Mouse (Mus musculus): ENCODE data around the gene Xrcc3.

Gene Xrcc3

DNA sequence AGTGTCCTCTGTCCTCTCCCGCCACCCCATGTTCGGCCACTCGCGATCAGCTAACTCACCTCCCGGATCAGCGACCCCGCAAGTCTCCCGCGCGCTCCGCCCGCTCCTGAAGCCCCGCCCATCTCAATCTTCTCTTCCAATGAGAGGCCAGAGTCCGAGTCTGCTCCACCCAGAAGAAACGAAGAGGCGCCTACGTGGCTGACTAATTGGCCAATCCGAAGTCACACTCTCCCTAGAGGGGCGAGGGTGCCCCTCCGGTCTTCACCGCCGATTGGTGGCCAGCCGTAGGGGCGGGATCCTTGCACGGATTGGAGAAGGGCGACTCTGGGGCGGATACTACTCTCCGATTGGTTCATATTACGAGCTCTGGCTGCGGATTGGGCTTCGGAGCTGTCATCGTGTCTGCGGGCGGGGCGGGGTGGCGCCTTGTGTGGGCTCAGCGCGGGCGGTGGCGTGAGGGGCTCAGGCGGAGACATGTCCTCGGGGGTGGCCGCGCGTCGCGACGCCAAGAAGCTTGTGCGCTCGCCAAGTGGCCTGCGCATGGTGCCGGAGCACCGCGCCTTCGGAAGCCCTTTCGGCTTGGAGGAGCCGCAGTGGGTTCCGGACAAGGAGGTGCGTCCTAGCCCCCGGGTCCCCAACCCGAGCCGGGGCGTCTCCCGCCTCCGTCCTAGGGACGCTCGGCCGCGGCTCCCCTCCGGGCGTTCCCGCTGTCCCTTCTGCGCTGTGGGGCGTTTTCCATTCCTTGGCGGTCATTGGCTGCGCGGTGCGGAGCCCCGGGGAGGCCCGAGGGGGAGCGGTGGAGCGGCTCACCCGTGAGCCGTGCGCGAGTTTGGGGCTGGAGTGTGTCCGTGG, at the start of gene Xrcc3, which contains the start of gene Zfyve21:
TSS of gene Xrcc3 (minus strand) at position 108 of the 852 bp plus-strand sequence.
TSS of gene Zfyve21 (plus strand) at position 405 of the 852 bp plus-strand sequence.
- DNase-seq (ENCODE audit: low read depth, low spot score) = peak; percentile 98

DNA sequence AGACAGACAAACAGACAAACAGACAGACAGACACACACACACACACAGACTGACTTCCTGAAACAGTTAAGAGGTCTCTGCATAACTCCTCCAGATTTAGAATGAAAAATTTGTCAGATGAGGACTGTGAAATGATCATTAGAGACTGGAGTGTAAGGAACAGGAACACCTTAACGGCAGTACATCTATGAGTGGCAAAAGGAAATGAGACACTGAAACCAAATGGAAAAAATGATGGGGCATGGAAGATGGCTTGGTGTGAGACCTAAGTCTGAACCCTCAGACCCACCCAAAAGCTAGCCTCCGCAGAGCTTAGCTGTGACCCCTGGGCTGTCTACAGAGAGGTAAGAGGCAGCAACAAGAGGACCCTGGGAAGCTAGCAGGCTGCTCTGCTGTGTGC, 41.8 kb upstream of the Xrcc3 start:
- no peak for DNase-seq (ENCODE audit: low read depth, low spot score)

DNA sequence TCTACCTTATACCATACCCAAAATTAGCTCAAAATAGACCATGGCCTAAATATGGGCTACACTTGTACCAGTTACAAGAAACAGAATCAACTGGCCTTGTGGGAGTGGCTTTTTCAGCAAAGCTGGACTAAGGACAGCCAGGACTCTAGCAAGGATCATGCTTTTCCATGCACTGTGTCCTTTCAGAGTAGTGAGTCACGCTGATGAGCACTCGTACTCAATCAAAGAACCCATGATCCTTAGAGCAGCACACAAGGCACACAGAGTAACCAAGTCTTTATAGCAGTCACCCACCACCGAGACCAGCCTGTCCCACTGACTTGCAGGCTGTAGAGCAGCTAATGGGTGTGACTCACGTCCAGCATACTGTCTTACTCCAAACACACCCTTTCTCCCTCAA, 39.9 kb upstream of the Xrcc3 start:
- no peak for DNase-seq (ENCODE audit: low read depth, low spot score)

DNA sequence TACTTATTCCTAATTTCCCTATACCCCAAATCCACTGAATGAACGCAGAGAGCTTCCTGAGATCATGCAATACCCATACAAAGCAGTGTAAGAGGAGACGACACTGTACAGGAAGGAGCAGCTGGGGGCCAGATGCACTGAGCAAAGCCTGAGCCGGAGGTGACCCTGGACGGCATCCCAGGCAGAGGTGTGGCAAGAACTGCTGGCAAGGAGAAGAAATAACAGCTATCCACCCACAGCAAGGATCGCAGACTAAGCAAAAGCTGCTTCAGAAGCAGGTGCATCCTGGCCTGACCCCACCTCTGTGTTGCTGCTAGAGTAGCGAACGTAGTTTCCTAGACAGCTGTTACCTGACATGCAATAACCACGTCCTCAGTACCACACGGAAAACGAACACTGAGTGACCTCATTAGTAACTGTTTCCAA, 39.4 kb upstream of the Xrcc3 start:
- DNase-seq (ENCODE audit: low read depth, low spot score) = peak; percentile 38

DNA sequence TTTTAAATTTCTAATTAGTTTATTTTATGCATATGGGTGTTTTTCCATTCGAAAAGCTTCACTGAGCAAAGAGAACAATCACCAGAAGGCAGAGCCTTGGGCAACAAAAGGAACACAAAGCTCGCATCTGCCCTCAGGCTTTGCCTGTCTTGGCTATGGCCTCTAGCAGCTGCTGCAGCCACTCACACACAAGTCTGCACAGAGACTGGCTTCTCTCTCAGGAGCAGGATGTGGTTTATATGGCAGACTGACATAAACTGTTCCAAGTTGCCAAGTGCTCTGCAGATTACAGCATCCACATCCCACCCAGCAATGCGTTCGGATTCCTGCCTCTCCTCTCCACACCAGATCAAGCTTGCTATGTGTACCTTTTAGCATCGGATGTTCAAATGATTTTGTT, 38.1 kb upstream of the Xrcc3 start:
- peak; percentile 28 for DNase-seq (ENCODE audit: low read depth, low spot score)

DNA sequence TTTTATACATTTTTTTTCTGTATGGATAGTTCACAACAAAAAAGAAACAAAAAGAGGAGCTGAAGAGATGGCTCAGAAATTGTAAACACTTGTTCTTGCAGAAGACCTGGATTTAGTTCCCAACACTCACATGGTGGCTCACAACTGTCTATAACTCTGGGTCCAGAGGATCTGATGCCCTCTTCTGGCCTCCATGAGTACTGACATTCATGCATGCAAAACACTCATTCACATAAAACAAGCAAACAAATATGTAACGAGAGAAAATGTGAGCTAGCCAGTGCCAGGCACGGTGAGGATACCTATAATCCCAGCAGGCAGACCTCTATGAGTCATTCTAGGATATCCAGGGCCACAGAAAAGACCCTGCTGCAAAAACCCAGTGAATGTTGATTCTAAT, 37.6 kb upstream of the Xrcc3 start:
- peak; percentile 42 for DNase-seq (ENCODE audit: low read depth, low spot score)

DNA sequence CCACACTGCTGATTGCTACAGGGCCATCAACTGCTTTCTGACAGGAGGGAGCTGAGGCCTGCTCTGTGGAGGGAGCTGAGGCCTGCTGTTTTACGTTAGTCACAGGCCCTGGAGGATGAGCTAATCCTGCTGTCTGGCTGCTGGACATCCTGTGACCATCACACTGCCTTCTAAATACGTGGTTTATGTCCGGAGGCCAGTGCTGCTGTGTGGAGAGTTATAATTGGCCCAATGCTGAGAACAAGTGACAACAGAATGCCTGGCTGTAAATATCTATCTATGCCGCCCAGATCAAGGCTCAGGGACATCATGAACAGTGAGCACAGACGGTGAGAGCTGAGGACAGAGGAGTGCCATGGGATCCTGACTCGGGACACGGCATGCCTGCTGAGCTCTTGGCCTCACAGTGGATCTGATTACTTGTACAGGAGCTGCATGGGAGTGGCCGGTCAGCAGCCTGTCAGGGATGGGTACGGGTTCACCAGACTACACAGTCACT, 34.7 kb upstream of the Xrcc3 start:
- no peak for DNase-seq (ENCODE audit: low read depth, low spot score)

DNA sequence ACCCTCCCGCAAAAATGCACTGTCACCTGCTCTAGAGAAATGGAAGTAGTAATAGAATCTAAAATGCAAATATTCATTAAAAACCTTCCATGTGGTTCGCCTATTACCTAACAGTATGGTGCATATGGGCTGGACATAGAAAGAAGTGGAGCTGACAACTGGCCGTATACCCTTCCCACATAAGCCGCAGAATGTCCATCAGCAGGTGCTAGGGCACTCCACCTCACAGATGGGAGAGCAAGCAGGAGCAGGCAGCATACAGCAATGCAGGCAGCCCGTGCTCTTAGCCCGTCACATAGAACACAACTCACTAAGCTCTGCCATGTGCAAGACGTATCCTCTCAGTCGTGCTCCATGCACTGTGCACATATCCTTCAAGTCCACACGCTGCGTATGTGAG, 33.1 kb upstream of the Xrcc3 start:
- DNase-seq (ENCODE audit: low read depth, low spot score) = no peak

DNA sequence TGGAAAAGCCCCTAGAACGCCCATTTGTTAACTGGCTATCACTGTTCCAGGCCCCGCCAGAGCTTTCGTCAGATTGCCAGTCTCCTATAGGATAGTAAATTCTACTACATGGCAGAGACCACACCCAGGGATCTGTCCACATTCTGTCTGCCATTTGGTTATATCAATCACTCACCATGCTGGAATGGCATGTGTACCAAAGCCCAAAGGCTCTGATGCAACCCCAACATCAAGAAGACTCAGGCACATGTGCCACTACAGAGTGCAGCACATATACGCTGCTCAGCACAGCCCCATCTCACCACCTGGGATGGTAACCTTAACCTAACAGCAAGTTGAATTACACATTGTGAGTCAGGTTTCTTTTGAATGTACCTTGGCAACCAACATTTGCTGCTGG, 32.3 kb upstream of the Xrcc3 start:
- DNase-seq (ENCODE audit: low read depth, low spot score) = no peak

DNA sequence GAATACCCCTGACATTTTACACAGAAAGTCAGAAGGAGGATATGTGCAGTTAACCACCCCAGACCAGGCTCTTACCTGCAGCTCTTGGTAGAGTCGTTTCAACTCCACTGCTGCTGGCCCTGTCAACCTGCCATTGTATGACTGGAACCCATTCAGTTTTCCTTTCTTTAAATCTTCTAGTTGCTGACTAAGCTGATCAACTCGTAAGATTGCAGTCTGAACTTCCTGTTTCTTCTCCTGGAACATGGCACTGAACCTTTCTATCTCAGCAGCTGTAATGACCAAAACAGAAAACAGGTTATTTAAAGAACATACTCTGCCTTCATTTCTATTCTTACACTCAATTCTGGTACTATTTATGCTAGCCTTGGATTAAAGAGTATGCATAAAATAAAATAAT, 29.8 kb upstream of the Xrcc3 start:
- DNase-seq (ENCODE audit: low read depth, low spot score) = no peak

DNA sequence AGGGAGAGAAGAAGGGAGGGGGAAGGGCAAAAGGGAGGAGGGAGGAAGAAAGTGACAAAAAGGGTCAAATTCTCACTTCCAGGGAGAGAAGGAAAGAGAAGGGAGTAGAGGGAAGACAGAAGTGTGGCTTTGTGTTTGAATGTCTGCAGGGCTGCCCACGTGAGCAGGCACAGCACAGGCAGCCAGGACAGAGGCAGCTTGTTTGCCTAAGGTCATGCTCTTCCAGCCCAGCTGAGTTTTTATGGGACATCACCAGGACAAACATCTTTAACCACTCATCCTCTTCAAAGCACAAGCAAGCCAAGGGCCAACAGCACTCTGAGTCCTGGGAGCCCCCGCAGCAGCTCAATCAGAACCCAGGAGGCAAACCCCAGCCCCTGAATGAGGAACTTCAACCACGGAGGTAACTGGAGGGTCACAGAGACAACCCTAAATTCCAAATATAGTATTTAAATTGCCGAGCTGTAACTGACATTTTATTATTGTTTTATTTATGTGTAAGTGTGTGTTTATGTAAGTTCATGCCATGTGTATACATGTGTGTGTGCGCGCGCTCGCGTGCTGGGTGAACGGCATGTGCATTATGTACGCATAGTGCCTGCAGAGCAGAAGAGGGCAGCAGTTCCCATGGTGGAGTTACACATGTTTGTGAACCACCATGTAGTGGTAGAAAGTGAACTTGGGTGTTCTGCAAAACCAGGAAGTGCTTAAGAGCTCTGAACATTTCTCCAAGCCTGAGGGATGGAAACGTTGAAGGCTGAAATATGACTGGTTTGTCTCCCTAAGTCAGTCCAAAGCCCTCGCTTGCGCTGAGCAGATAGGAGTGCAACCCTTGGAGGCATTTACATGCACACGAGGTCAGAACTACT, 29.1 kb upstream of the Xrcc3 start:
- no peak for DNase-seq (ENCODE audit: low read depth, low spot score)

DNA sequence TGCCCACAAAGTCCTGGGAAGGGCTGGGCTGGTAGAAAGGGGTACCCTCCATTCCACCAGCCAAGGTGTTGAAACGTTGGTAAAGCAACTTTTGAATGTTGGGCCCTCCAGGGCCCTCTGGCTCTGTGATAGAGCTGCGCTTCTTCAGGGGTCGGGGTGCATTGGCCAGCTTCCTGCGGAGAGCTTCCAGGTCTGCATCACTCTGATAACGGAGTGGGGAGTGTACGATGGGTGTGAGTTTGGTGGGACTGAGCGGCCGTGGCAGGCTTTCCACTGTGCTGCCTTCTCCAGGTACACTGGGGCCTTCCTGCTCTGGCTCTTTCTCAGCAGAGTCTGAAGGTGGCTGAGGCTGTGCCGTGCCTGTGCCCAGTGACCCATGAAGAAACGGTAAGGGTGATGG, 19.8 kb upstream of the Xrcc3 start:
- no peak for DNase-seq (ENCODE audit: low read depth, low spot score)

DNA sequence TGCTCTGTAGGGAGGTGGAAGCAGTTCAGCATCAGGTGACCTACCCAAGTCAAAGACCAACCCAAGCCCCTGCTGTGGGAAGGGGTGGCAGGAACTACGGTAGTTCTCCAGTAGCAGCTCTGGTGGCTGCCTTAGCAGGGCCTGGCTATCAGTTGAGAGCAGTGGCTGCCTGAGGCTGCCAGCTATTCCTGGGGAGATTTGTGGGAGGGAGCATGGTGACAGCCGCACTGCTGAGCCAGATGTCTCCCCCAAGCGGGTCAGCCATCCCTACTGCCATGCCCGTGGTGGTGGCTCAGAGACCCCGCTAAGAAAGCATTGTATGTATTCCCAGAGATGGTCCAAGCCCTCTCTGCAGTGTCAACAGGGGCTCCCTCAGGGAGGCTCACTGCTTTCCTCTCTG, 19.0 kb upstream of the Xrcc3 start:
- DNase-seq (ENCODE audit: low read depth, low spot score) = no peak

DNA sequence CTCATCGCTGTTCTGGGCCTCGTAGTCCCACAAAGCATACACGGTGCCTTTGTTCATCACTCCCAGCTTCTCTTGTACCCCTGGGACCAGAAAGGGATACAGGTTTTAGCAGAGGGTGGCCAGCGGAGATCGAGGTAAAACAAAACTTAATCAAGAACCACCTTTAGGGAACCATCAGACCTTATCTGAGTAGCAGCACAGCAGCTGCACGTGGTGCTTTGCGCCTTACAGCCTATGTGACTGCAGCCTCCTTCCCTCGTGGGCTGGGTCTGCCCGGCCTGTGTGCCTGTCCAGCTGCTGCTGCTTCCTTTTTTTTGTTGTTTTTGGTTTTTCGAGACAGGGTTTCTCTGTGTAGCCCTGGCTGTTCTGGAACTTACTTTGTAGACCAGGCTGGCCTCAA, 16.7 kb upstream of the Xrcc3 start:
- no peak for DNase-seq (ENCODE audit: low read depth, low spot score)

DNA sequence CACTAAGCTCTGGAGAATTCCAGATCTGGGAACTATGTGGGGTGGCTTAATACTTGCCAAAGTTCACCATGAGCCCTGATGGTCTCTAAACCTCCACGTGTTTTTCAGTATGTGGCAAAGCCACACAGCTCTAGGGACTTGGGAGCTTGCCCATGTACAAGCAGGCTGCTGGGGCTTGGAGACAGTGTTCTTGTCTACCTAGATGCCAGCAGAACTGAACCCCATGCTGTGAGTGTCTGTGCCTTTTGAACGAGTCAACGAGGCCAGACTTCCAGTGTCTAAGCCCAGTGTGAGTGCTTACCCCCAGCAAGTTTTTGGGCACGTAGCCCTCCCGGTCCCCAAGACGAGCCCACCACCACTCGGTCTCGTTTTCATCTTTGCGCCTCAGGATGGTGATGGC, 16.3 kb upstream of the Xrcc3 start:
- no peak for DNase-seq (ENCODE audit: low read depth, low spot score)

DNA sequence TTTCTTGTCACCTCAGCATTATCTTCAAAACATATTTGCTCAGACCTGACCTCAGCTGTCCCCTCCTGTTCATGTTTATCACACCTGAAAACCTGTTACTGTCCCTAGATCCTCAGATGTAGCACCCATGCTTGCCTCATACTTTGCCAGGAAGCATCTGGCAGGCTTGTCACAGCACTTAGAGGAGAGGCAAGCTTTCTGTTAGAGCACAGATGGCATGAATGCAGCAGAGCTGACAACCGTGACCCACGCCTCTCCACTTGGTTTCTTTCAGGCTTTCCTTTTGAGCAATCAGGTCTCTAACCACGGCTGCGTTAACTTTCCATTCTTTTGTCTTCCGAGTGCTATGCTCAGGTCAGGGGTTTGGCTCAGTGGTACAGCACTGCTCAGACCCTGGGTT, 15.8 kb upstream of the Xrcc3 start:
- no peak for DNase-seq (ENCODE audit: low read depth, low spot score)

DNA sequence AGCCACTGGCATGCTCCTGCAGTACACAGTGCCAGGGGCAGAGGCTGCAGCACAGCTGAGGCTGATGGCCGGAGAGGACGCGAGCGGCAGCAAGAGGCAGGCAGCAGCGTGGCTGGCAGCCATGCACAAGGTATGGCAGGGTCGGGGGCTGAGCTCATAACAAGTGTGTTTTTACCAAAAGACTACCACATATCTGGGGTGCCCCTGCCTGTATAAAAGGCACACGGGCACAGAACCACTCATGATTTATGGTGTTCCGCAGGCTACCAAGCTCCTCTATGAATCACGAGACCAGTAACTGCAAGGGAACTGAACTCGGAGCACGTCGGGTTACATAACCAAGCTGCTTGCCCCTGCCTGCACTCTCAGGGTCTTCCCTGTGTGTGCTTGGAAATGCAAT, 13.9 kb upstream of the Xrcc3 start:
- DNase-seq (ENCODE audit: low read depth, low spot score) = no peak

DNA sequence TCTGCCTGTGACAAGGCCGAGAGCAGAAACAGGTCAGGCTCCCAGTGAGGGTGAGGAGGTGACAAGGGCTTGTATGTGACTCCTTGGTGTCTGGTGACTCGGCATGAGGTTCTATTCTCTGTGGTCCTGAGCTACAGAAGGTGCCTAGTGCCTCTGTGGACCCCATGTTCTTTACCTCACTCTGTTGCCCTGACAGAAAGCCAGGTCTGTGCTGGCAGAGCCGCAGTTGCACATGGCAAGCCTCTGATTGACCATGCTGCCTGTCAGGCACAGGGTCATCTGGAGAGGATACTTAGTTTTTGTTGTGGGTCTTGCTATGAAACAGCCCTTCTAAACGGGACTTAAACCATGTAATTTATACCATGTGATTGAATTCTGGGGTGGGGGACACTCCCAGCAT, 8.3 kb upstream of the Xrcc3 start:
- no peak for DNase-seq (ENCODE audit: low read depth, low spot score)

DNA sequence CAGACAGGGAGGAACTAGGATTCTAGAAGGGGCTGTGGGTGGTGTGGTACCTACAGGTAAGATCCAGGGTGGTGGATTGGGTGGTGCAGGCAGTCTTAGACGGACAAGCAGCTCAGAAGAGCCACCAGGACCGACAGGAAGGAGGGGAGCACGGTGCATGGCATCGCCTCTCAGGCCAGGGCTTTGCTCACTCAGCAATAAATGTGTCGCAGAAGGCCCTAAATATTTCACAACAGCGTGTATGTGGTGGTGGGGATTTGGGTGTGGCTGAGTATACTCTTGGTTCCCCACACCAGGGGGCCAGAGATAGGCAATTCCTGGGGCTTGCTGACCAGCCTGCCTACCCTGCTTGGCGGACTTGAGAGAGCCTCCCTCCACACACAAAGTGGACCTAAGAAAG, 7.0 kb upstream of the Xrcc3 start:
- DNase-seq (ENCODE audit: low read depth, low spot score) = no peak

DNA sequence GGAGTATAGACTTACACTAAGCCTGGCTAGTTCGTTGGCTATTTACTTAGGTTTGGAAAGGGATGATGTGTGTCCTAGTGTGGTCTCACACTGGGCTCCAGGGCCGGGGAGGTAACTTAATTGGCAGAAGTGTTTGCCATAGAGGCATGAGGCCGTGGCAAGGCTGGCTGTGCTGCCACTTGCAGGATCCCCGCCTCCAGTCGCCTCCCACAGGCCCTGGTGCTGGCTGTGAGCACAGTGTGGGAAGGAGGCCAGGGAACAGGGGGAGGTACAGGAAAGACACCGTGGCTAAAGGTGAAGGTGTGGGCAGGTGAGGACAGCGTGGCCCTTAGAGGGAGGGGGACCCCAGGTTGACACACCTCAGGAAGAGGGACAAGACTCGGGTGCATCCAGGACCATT, 6.3 kb upstream of the Xrcc3 start:
- no peak for DNase-seq (ENCODE audit: low read depth, low spot score)

DNA sequence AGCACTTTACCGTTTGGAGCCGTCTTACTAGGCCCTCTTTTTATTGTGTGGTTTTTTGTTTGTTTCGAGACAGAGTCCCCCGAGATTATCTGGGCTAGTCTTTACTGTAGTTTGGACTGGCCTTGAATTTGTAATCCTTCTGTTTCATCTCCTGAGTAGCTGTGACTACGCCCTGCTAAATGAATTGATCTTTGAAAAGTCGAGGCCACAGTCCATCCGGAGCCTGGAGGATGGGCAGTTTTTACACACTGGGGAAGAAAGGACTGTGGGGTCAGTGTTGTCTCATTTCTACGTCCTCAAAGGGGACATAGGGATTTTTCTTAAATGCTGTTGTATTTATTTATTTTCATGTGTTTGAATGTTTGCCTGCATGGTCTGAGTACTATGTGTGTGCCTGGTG, 4.3 kb upstream of the Xrcc3 start:
- DNase-seq (ENCODE audit: low read depth, low spot score) = no peak

DNA sequence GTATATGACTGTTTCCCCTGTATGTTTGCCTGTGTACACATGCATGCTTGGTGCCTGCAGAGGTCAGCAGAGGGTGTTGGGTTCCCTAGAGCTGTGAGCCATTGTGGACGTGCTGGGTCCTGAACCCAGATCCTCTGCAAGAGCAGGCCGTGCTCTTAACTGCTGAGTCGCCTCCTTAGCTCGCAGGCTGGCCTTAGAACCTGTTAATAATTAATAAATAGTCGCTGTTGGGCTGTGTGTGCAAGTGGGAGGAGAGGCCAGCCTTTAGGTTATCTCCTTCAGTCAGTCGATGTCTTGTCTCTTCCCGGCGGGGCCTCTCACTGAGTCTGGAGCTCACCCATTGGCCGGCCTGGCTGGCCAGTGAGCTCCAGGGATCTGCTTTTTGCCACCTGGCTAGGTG, 3.3 kb upstream of the Xrcc3 start:
- DNase-seq (ENCODE audit: low read depth, low spot score) = no peak

DNA sequence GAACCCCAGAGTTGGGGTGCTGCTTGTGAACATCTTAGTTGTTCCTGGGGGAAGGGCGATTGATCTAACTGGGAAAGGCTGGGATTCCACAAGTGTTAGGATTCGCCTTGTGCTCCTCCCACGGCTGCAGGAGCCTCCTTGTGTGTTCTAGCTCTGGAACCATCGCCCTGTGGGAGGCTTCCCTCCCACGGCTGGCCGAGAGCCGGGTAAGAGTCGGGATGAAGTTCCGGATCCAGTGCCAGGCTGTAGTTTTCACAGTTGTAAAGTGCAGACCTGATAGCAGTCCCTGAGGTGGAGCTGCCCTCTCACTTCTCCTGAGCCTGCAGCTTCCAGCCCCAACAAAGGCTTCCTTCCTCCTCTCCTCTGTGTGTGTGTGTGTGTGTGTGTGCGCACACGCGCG, 2.9 kb upstream of the Xrcc3 start:
- DNase-seq (ENCODE audit: low read depth, low spot score) = no peak
